Mouse (Mus musculus) gastrocnemius, adult 18-20 months (tissue): ENCODE results near the gene Eif2b3. TPM values are rescaled to one million over a fixed set of nuclear protein-coding genes. Genes with fewer than 3 reads are reported as not detected.

Experiments
- total RNA-seq, 2 experiments: library from RNA; stranded (reverse); gene quantifications; 2 replicates each; pipeline ENCODE4 v1.2.3; 2021

The Eif2b3 gene
- total RNA-seq, 2 experiments from 2014 or later: 19.9 to 21.1 TPM

Other genes starting within 250 kb of the Eif2b3 start
- 1 to 10 TPM; 3.7 to 4.7 TPM for gene Toe1, start 211.8 kb upstream of the Eif2b3 start, total RNA-seq
- under 1 TPM; 0.80 to 0.88 TPM for gene Mutyh, start 211.7 kb upstream of the Eif2b3 start, total RNA-seq
- 1 to 10 TPM; 1.1 to 1.6 TPM for gene Hpdl, start 197.7 kb upstream of the Eif2b3 start, total RNA-seq
- under 1 TPM; 0.07 to 0.19 TPM for gene Zswim5, start 142.0 kb upstream of the Eif2b3 start, total RNA-seq
- gene Urod, start 25.0 kb upstream of the Eif2b3 start, total RNA-seq: 10 to 100 TPM; 56.7 to 58.3 TPM
- 10 to 100 TPM; 13.7 to 15.3 TPM for gene Hectd3, start 24.1 kb upstream of the Eif2b3 start, total RNA-seq
- under 1 TPM; 0.21 to 0.52 TPM for gene Ptch2, start 76.7 kb downstream of the Eif2b3 start, total RNA-seq
- gene Btbd19, start 106.3 kb downstream of the Eif2b3 start, total RNA-seq: 1 to 10 TPM; 1.5 to 2.3 TPM
- not detected for gene Tctex1d4, start 107.4 kb downstream of the Eif2b3 start, total RNA-seq
- 1 to 10 TPM in 1 of 2 experiments, under 1 TPM in 1; 0.25 to 1.7 TPM for gene Plk3, start 114.6 kb downstream of the Eif2b3 start, total RNA-seq
- 100 to 1,000 TPM; 498 to 543 TPM for gene Rps8, start 136.8 kb downstream of the Eif2b3 start, total RNA-seq
- gene Kif2c, start 163.2 kb downstream of the Eif2b3 start, total RNA-seq: not detected
- 1 to 10 TPM; 4.5 to 6.9 TPM for gene Tmem53, start 232.5 kb downstream of the Eif2b3 start, total RNA-seq
- gene Armh1, start 232.7 kb downstream of the Eif2b3 start, total RNA-seq: not detected